Comparison of ENCODE assay signal across 8 mouse cellular contexts in genomic region chr16:31201704-31202103, GRCm38 (mm10). TPM values are rescaled to one million over a fixed set of nuclear protein-coding genes. Genes with fewer than 3 reads are reported as not detected.
A peak's percentile ranks its signal among the peaks of the same experiment; 100 is the strongest.
DNase-seq lines count a peak whose midpoint lies in the region; ATAC-seq and TF ChIP-seq lines count a peak whose summit lies in the region.

No protein-coding gene starts in this region.

- no peak for TF ChIP-seq CTCF in intestine, postnatal 0 days (IDR thresholded peaks at IDR 0.05; ENCODE audit: low read depth)

- DNase-seq in kidney, adult 18-20 months = no peak
- no peak for DNase-seq in right cerebral cortex, postnatal 14 days
- no peak for DNase-seq in left cerebral cortex, adult 18-20 months (ENCODE audit: low spot score in 2 of 2)
- no peak for DNase-seq in layer of hippocampus, adult 9-11 months

- no peaks in the 10 kb centered on the region for H3K36me3 ChIP-seq in kidney, embryonic 14.5 days (ENCODE audit: control insufficient read depth, insufficient read depth, low read length)
- no peaks in the 10 kb centered on the region for H3K36me3 ChIP-seq in forebrain, embryonic 12.5 days (replicated peaks)
- no peaks in the 10 kb centered on the region for H3K36me3 ChIP-seq in intestine, postnatal 0 days (ENCODE audit: control insufficient read depth, insufficient read depth)
- no peaks in the 10 kb centered on the region for H3K36me3 ChIP-seq in midbrain, embryonic 16.5 days (ENCODE audit: control insufficient read depth, insufficient read depth, low read length)

- H3K27me3 ChIP-seq in kidney, embryonic 14.5 days (ENCODE audit: control insufficient read depth, insufficient read depth, low read length) = no peaks in the 10 kb centered on the region
- no peaks in the 10 kb centered on the region for H3K27me3 ChIP-seq in forebrain, embryonic 12.5 days
- H3K27me3 ChIP-seq in intestine, postnatal 0 days (replicated peaks; ENCODE audit: control insufficient read depth, insufficient read depth, low read length) = no peaks in the 10 kb centered on the region
- no peaks in the 10 kb centered on the region for H3K27me3 ChIP-seq in midbrain, embryonic 16.5 days (ENCODE audit: control insufficient read depth, insufficient read depth, low read depth, low read length)

- H3K4me2 ChIP-seq in kidney, embryonic 14.5 days (replicated peaks; ENCODE audit: low read depth, low read length) = 0 out of 2 replicates have a peak overlapping the region, but pooled peaks have one; percentile 32
- peak overlapping the region; percentile 83 for H3K4me2 ChIP-seq in forebrain, embryonic 12.5 days
- H3K4me2 ChIP-seq in intestine, postnatal 0 days (replicated peaks; ENCODE audit: low read depth) = peak overlapping the region; percentile 87
- peak overlapping the region; percentile 75 for H3K4me2 ChIP-seq in midbrain, embryonic 16.5 days (ENCODE audit: low read length)

- peak overlapping the region; percentile 87; the same call in 1 of the 2 replicates for H3K4me3 ChIP-seq in kidney, embryonic 14.5 days (ENCODE audit: low read length)
- H3K4me3 ChIP-seq in forebrain, embryonic 12.5 days (replicated peaks) = no peak overlapping the region
- 0 out of 2 replicates have a peak overlapping the region, but pooled peaks have one; percentile 1 for H3K4me3 ChIP-seq in intestine, postnatal 0 days (ENCODE audit: low read depth, low read length)
- H3K4me3 ChIP-seq in midbrain, embryonic 16.5 days (ENCODE audit: low read depth, low read length) = no peak overlapping the region

- H3K27ac ChIP-seq in kidney, embryonic 14.5 days (ENCODE audit: low read depth, low read length) = no peak overlapping the region
- no peak overlapping the region for H3K27ac ChIP-seq in forebrain, embryonic 12.5 days
- peak overlapping the region; percentile 96 for H3K27ac ChIP-seq in intestine, postnatal 0 days (ENCODE audit: low read depth, low read length)
- peak overlapping the region; percentile 95; the same call in 1 of the 2 replicates for H3K27ac ChIP-seq in midbrain, embryonic 16.5 days (ENCODE audit: low read length)

- 0 out of 2 replicates have a peak overlapping the region, but pooled peaks have one; percentile 4 for H3K9ac ChIP-seq in kidney, embryonic 14.5 days (ENCODE audit: low read depth, low read length)
- 0 out of 2 replicates have a peak overlapping the region, but pooled peaks have one; percentile 90 for H3K9ac ChIP-seq in forebrain, embryonic 12.5 days
- H3K9ac ChIP-seq in intestine, postnatal 0 days (ENCODE audit: low read depth, low read length) = no peak overlapping the region
- H3K9ac ChIP-seq in midbrain, embryonic 16.5 days (ENCODE audit: low read depth, low read length) = no peak overlapping the region

- WGBS in kidney, embryonic 14.5 days = 89% methylated on average over 2 of the region's 2 CpGs
- 92% methylated on average over 2 of the region's 2 CpGs for WGBS in forebrain, embryonic 12.5 days
- WGBS in intestine, postnatal 0 days = 34% methylated on average over 2 of the region's 2 CpGs
- 81% methylated on average over 2 of the region's 2 CpGs for WGBS in midbrain, embryonic 16.5 days

- ATAC-seq in kidney, embryonic 14.5 days (ENCODE audit: low FRiP score, low TSS enrichment) = no peak
- no peak for ATAC-seq in forebrain, embryonic 12.5 days (ENCODE audit: low FRiP score)
- ATAC-seq in intestine, postnatal 0 days = peak; percentile 48
- no peak; the same call in 1 of the 2 replicates for ATAC-seq in midbrain, embryonic 16.5 days

- H3K9me3 ChIP-seq in kidney, embryonic 14.5 days (ENCODE audit: control insufficient read depth, low read length) = no peaks in the 10 kb centered on the region
- no peaks in the 10 kb centered on the region for H3K9me3 ChIP-seq in forebrain, embryonic 12.5 days
- H3K9me3 ChIP-seq in intestine, postnatal 0 days (ENCODE audit: control insufficient read depth) = no peaks in the 10 kb centered on the region
- no peaks in the 10 kb centered on the region for H3K9me3 ChIP-seq in midbrain, embryonic 16.5 days (replicated peaks; ENCODE audit: control insufficient read depth, low read length, poor library complexity, severe bottlenecking)

- H3K4me1 ChIP-seq in kidney, embryonic 14.5 days (ENCODE audit: control insufficient read depth, insufficient read depth, low read length) = peaks cover 11% of the 10 kb centered on the region
- peaks cover 17% of the 10 kb centered on the region for H3K4me1 ChIP-seq in forebrain, embryonic 12.5 days
- H3K4me1 ChIP-seq in intestine, postnatal 0 days (replicated peaks; ENCODE audit: control insufficient read depth, insufficient read depth, low read length) = 0 out of 2 replicates have a peak, but pooled peaks cover 2% of the 10 kb centered on the region
- H3K4me1 ChIP-seq in midbrain, embryonic 16.5 days (ENCODE audit: control insufficient read depth, insufficient read depth, low read length) = peaks cover 17% of the 10 kb centered on the region

RNA-seq across cellular contexts. Expression of gene Acap2, which starts 0.7 kb away (rescaled TPM):
- polyA plus RNA-seq in kidney, embryonic 14.5 days (2014; fragmentation: Nextera tagmentation; extraction: Ambion mirVana) = 12.8 and 21.2 TPM in 2 replicates
- polyA plus RNA-seq in forebrain, embryonic 12.5 days (2016; fragmentation: Nextera tagmentation; extraction: Ambion mirVana) = 24.5 and 26.6 TPM in 2 replicates
- 10.6 and 12.4 TPM in 2 replicates for polyA plus RNA-seq in intestine, postnatal 0 days (2015; fragmentation: Nextera tagmentation; extraction: Ambion mirVana)
- polyA plus RNA-seq in midbrain, embryonic 16.5 days (2015; fragmentation: Nextera tagmentation; extraction: Ambion mirVana) = 8.9 and 11.3 TPM in 2 replicates
- total RNA-seq in left cerebral cortex, adult 18-20 months (2021) = 100 to 1,000 TPM; 102 TPM

Comparison
In these comparisons a context has a peak if more than half of its experiments do, and no peak if none do; other contexts are left out.
1. H3K27ac ChIP-seq: peak in intestine, postnatal 0 days (single experiment) and midbrain, embryonic 16.5 days (single experiment); none in kidney, embryonic 14.5 days (single experiment) and forebrain, embryonic 12.5 days (single experiment).
2. H3K4me2 ChIP-seq: peak in every context shown above with its lines; median percentile 87 in intestine, postnatal 0 days; 83 in forebrain, embryonic 12.5 days; 75 in midbrain, embryonic 16.5 days; 32 in kidney, embryonic 14.5 days.
3. H3K4me3 ChIP-seq: peak in kidney, embryonic 14.5 days (single experiment) and intestine, postnatal 0 days (single experiment); none in forebrain, embryonic 12.5 days (single experiment) and midbrain, embryonic 16.5 days (single experiment).
4. H3K9ac ChIP-seq: peak in kidney, embryonic 14.5 days (single experiment) and forebrain, embryonic 12.5 days (single experiment); none in intestine, postnatal 0 days (single experiment) and midbrain, embryonic 16.5 days (single experiment).